Mouse (Mus musculus) bone marrow, adult 2 months (tissue): Measurements from ENCODE around the gene Vwa1.

Experiments used
- CTCF ChIP-seq: fragments of 200-500 bp; IDR thresholded peaks from 2 replicates; pipeline ENCODE4 v1.5.1; 2011; ENCODE audit warnings: low read length, control low read depth; ENCODE audit not compliant: control insufficient read depth, insufficient read depth
- POLR2A ChIP-seq: fragments of 200-500 bp; IDR thresholded peaks from 2 replicates; pipeline ENCODE4 v1.6.1; 2011; ENCODE audit warnings: low read depth, mild to moderate bottlenecking, control low read depth, low read length, borderline replicate concordance; ENCODE audit not compliant: control insufficient read depth

DNA sequence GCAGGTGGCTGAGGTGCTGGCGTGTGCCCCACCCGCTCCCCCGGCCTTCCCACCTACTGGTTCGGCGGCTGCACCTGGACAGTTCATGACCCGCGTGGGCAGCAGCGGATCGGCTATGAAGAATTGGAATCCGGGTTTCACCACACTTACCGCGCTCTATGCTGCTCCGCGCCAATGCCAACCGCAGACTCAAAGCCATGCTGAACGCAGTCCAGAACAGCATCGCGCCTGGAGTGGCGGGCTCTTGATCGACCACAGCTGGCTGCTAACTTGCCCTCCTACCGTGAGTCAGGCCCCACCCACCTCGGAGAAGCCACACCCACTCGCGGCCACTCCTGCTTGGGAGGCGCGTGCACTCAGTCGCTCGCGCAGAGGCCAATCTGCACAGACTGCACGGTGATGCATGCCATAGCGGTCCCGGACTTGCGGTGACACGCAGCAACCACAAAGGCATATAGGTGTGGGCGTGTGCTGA, at the start of gene Vwa1:
- no peak for TF ChIP-seq CTCF
- peak; percentile 29; the same call in 1 of the 2 replicates for TF ChIP-seq POLR2A
